ENCODE assay signal across 7 mouse cellular contexts in genomic region chr9:36885237-36885636, GRCm38 (mm10).
DNase-seq lines count a peak whose midpoint lies in the region; TF ChIP-seq lines count a peak whose summit lies in the region.

No protein-coding gene starts in this region.

- DNase-seq in kidney, adult 9 months = peak; percentile 37
- DNase-seq in kidney, adult 11 months = no peak
- peak; percentile 38 for DNase-seq in MEL (ENCODE audit: low read depth, low spot score)
- DNase-seq in cerebellum, postnatal 36 days = peak; percentile 58 to 64
- peak; percentile 47 for DNase-seq in mesoderm, embryonic 11.5 days (ENCODE audit: low read depth, low spot score)
- DNase-seq in right cerebral cortex, adult 2 months (ENCODE audit: low spot score in 2 of 2) = no peak
- no peak for DNase-seq in left cerebral cortex, adult 8-10 months (ENCODE audit: low spot score in 2 of 2)

- H3K9me3 ChIP-seq in MEL (replicated peaks; ENCODE audit: insufficient read depth, low read length) = no peaks in the 10 kb centered on the region

- no peaks in the 10 kb centered on the region for H3K36me3 ChIP-seq in MEL (ENCODE audit: control insufficient read depth in 1 of 2, insufficient read depth in 2 of 2, low read length in 2 of 2)

- no peak for TF ChIP-seq POLR2A in MEL (IDR thresholded peaks at IDR 0.05; ENCODE audit: control insufficient read depth in 1 of 2, insufficient read depth in 1 of 2, low read depth in 1 of 2, low read length in 2 of 2, poor library complexity in 1 of 2)

- no peak for TF ChIP-seq EP300 in MEL (IDR thresholded peaks at IDR 0.05; ENCODE audit: low read depth in 1 of 2, low read length in 2 of 2)

- peak; percentile 55 for TF ChIP-seq RAD21 in MEL (IDR thresholded peaks at IDR 0.05; ENCODE audit: low read depth, low read length)

- H3K4me1 ChIP-seq in MEL (ENCODE audit: control insufficient read depth in 1 of 2, insufficient read depth in 2 of 2, low read length in 2 of 2) = no peaks in the 10 kb centered on the region

- H3K79me2 ChIP-seq in MEL (ENCODE audit: control insufficient read depth, insufficient read depth, low read length, poor library complexity) = no peaks in the 10 kb centered on the region

- TF ChIP-seq CTCF in MEL (IDR thresholded peaks at IDR 0.05 in 2 of 3, conservative IDR thresholded peaks at IDR 0.05 in 1 of 3; ENCODE audit: control insufficient read depth in 1 of 3, insufficient read depth in 1 of 3, low read depth in 2 of 3, low read length in 3 of 3, poor library complexity in 1 of 3, severe bottlenecking in 1 of 3) = peak; percentile 54 to 63 (median 54)

- no peak overlapping the region for H3K27ac ChIP-seq in MEL (ENCODE audit: control insufficient read depth, low read depth, low read length)

- H3K4me3 ChIP-seq in MEL (ENCODE audit: control insufficient read depth in 1 of 2, insufficient read depth in 1 of 2, low read depth in 2 of 2, low read length in 2 of 2) = no peak overlapping the region

- no peak overlapping the region for H3K9ac ChIP-seq in MEL (ENCODE audit: control insufficient read depth, low read depth, low read length, poor library complexity, severe bottlenecking)

- peaks cover 0 to 4% of the 10 kb centered on the region in 2 experiments; a peak in 3 of 4 replicates for H3K27me3 ChIP-seq in MEL (ENCODE audit: control insufficient read depth in 1 of 2, insufficient read depth in 2 of 2, low read length in 2 of 2)

TF ChIP-seq in MEL, 35 proteins besides CTCF, POLR2A, EP300 and RAD21:
- no peak for TF ChIP-seq ZMIZ1 (IDR thresholded peaks at IDR 0.05; ENCODE audit: low read depth, low read length)
- peak; percentile 55 for TF ChIP-seq SMC3 (IDR thresholded peaks at IDR 0.05; ENCODE audit: low read depth, low read length)

Comparison
In these comparisons a context has a peak if more than half of its experiments do, and no peak if none do; other contexts are left out.
1. DNase-seq: peak in kidney, adult 9 months (single experiment), MEL (single experiment), cerebellum, postnatal 36 days (2 of 2) and mesoderm, embryonic 11.5 days (single experiment); none in kidney, adult 11 months (single experiment), right cerebral cortex, adult 2 months (0 of 2) and left cerebral cortex, adult 8-10 months (0 of 2).